Mouse (Mus musculus) cerebellum, adult 8-10 months (tissue): ENCODE measurements around the gene Cpa4.

Experiments used
- DNase-seq: peaks from one replicate; pipeline ENCODE4 v3.0.0; 2022

Cpa4 gene

GRCm38 (mm10) chr6:30552628-30553027 is 15.5 kb upstream of the Cpa4 start:
- DNase-seq: no peak

- no peak for DNase-seq
These were observed 14.7 kb upstream of the Cpa4 start for GRCm38 (mm10) chr6:30553381-30554010.

- no peak for DNase-seq
These were observed 14.1 kb upstream of the Cpa4 start for GRCm38 (mm10) chr6:30554092-30554491.

- no peak for DNase-seq
These were observed 13.5 kb upstream of the Cpa4 start for GRCm38 (mm10) chr6:30554621-30555170.

- no peak for DNase-seq
These were observed 12.1 kb upstream of the Cpa4 start for GRCm38 (mm10) chr6:30556080-30556479.

- no peak for DNase-seq
These were observed 8.4 kb upstream of the Cpa4 start for GRCm38 (mm10) chr6:30559726-30560125.

- no peak for DNase-seq
These were observed 6.0 kb upstream of the Cpa4 start for GRCm38 (mm10) chr6:30562132-30562531.

GRCm38 (mm10) chr6:30563575-30563974 is 4.6 kb upstream of the Cpa4 start:
- DNase-seq: no peak

GRCm38 (mm10) chr6:30564051-30564450 is 4.1 kb upstream of the Cpa4 start:
- DNase-seq: no peak

GRCm38 (mm10) chr6:30569331-30569730 is 1.2 kb downstream of the Cpa4 start:
- no peak for DNase-seq

GRCm38 (mm10) chr6:30570012-30570411 is 1.8 kb downstream of the Cpa4 start:
- DNase-seq: no peak

- DNase-seq: no peak
These were observed 4.5 kb downstream of the Cpa4 start for GRCm38 (mm10) chr6:30572456-30573311.

GRCm38 (mm10) chr6:30573380-30573779 is 5.2 kb downstream of the Cpa4 start:
- DNase-seq: no peak

GRCm38 (mm10) chr6:30574945-30575344 is 6.8 kb downstream of the Cpa4 start:
- no peak for DNase-seq

- DNase-seq: no peak
These were observed 8.5 kb downstream of the Cpa4 start for GRCm38 (mm10) chr6:30576477-30577203.

- no peak for DNase-seq
These were observed 12.0 kb downstream of the Cpa4 start for GRCm38 (mm10) chr6:30579961-30580840.

GRCm38 (mm10) chr6:30580841-30581176 is 12.6 kb downstream of the Cpa4 start:
- no peak for DNase-seq

- no peak for DNase-seq
These were observed 18.8 kb downstream of the Cpa4 start for GRCm38 (mm10) chr6:30586886-30587442.

GRCm38 (mm10) chr6:30589819-30590218 is 21.6 kb downstream of the Cpa4 start:
- DNase-seq: no peak

- DNase-seq: no peak
These were observed 23.8 kb downstream of the Cpa4 start for GRCm38 (mm10) chr6:30591851-30592404.

GRCm38 (mm10) chr6:30592417-30592974 is 24.3 kb downstream of the Cpa4 start:
- DNase-seq: no peak
